Mouse (Mus musculus): Measurements from ENCODE around the gene Vash1.

Vash1 gene

DNA sequence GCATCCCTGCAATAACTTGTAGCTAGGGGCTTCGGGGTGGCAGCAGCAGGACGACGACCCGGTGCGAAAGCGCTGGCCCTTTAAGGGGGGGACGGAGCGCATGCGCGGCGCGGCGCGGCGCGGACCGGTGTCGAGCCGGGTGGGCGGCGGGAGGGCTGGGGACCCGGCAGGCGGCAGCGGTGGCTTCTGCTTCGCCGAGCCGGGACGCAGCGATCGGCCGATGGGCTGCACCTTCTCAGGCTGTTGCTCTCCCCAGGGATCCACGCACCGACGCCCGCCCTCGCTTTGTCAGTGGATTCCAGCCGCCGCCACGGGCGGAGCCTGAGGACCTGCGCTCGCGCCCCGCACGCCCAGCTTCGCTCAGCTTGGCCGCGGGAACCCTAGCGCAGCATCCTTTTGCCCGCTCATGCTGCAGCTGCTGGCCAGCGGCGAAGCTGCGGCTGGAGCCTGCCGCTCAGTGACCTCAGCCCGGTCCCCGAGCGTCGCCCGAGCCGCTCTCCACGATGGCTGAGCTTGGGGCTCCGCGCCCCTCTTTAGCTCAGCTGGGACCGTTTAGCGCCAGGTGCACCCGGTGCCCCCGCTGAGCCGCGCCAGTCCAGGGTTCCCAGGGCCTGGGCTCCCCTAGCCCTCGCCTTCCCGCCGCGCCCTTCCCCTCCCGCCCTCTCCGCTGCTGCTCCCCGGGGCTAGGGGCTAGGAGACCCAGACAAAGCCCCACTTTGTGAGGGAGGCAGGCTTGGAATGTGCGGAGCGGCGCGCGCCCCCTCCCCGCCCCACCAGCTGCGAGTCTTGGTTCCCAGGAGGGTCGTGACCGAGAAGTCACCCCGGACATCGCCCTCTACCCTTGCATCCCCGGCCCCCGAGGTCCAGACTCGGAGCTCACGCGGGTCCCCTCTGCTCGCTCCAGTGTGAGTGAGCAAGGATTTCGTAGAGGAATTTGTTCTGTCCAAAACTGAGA, at the start of gene Vash1:
Gene Vash1, plus strand, starts transcription at position 110 of the 955 bp plus-strand sequence.
- peak; percentile 66 for DNase-seq (ENCODE audit: low read depth, low spot score)

GRCm38 (mm10) chr12:86628783-86629172, 49.7 kb upstream of the Vash1 start:
- DNase-seq (ENCODE audit: low read depth, low spot score): no peak

GRCm38 (mm10) chr12:86641763-86642162, 36.7 kb upstream of the Vash1 start:
- DNase-seq (ENCODE audit: low read depth, low spot score): peak; percentile 46

- DNase-seq (ENCODE audit: low read depth, low spot score): no peak
These were observed 33.8 kb upstream of the Vash1 start for GRCm38 (mm10) chr12:86644512-86645273.

GRCm38 (mm10) chr12:86645494-86645893, 33.0 kb upstream of the Vash1 start:
- no peak for DNase-seq (ENCODE audit: low read depth, low spot score)

GRCm38 (mm10) chr12:86646831-86647230, 31.7 kb upstream of the Vash1 start:
- DNase-seq (ENCODE audit: low read depth, low spot score): no peak

DNA sequence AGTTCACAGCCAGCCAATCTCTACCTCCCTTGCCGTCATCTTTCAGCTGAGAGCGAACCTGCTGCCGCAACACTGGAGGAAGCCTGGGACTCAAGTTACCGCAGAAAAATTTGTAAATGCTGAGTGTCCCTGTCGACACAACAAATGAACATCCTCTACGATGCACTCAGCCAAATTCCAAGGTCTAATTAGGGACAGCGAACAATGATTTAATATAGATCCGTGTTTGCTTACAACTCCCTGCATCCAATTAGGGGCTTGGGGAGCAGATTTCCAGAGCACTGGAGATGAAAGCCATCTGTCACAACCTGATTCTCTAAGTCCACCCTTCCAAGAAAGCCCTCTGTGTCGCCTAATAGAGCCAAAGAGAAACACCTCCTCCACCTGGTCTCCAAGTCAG, 31.2 kb upstream of the Vash1 start:
- DNase-seq (ENCODE audit: low read depth, low spot score): no peak

DNA sequence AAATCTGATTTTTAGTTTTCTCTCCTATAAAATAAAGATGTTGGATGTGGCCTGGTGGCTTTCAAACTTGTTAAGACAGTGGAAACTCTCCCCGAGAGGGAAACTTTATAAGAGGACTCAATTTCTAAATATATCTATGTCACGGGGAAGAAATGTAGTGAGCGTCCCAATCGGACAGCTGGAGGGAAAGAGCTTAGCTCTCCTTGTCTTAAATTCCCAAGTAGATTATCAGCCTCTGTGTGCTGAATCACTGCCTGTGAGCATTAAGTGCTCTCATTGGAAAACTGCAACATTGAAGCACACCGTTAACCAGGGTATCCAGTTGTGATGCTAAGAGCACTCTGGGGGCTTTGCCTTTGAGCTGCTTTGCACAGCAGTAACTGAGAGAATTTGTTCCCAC, 30.8 kb upstream of the Vash1 start:
- DNase-seq (ENCODE audit: low read depth, low spot score): no peak

GRCm38 (mm10) chr12:86648489-86648888, 30.0 kb upstream of the Vash1 start:
- DNase-seq (ENCODE audit: low read depth, low spot score): no peak

GRCm38 (mm10) chr12:86651301-86651860, 27.1 kb upstream of the Vash1 start:
- no peak for DNase-seq (ENCODE audit: low read depth, low spot score)

DNA sequence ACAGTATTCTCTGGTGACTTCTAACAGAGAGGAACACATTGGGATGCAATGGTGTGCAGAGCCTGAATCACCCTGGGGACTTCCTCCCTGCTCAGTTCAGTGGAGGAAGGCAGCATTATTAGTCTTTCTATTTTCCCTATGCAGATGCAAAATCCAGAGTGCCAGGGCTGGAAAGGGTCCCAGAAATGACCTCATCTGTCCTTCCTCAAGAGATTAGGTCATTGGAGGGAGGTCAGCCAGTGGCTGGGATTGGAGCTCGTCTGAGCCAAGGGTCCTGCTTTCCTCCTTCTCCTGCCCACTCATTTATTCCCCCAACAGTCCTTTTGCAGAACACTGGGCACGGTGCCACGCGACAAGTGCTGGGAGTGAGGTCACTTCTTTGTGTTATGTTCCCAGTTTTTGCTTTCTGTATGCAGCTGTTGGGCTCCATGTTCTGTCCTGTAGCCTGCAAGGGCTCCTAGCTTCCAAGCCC, 25.9 kb upstream of the Vash1 start:
- DNase-seq (ENCODE audit: low read depth, low spot score): no peak

- DNase-seq (ENCODE audit: low read depth, low spot score): no peak
These were observed 19.0 kb upstream of the Vash1 start for GRCm38 (mm10) chr12:86659447-86659968.

DNA sequence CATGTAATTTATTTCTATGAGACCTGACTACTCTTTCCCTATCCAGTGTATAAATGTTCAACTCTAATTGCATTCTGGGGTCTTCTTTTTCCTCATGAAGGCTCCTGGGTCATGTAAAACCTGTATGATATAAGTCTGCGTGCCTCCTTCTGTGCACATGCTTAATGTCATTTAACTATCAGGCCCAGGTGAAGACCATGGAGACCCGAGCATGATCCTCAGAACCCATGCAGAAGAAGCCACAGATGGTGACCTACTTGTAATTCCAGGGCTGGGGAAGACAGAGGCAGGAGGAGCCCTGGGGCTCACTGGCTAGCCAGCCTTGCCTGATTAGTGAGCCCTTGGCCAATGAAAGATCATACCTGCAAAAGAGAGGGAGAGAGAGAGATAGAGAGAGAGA, 18.0 kb upstream of the Vash1 start:
- DNase-seq (ENCODE audit: low read depth, low spot score): no peak

DNA sequence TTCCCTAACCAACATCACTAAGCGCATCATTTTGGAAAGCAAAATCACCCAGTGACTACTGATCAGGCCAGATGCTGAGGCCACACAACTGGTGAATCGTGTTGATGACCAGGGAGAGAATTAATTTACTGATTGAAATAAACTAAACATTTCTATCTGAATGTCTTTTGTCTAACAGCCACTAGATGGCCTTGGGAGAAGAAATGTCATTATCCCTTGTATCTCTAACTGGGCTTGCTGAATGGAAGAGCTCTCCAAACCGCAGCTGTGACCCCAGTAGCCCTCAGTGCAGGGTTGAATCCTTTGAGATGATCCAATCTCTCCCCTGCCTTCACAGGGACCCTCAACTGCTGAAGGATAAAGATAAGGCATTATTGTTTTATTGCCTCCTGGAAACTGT, 12.8 kb upstream of the Vash1 start:
- no peak for DNase-seq (ENCODE audit: low read depth, low spot score)

DNA sequence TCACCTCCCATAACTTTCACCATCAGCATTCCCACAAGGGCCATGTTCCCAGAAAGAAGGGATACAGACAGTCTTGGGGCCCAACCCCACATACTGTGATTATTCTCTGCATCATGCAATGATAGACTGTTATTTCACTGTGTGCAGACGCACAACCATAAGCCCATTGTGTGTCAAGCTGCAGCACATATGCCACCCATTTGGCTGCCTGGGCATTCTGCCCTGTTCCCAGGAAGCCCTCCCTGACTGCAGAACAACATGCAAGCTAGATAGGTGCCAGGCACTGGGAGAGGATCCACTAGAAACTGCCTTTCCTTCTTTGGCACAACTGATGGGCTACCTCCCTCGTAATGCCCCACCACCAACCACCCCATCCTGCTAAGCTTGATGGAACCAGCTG, 10.1 kb upstream of the Vash1 start:
- DNase-seq (ENCODE audit: low read depth, low spot score): no peak

DNA sequence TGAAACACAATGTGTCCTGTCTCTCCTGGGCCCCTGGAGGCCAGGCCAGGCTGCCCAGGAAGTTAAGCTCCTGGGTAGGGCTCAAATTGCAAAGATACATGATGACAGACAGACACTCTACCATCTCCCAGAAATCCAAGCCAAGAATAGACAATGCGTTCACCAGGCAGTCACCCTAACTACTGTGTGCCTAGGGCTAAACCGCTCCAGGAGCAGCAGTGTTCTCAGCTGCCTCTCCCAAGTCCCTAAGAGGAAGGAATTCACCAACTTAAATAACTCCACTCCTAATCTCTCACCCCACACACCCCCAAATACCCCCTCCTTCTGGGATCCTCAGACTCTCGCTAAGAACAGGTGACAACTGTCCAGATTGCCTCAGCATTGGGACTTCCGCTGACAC, 6.4 kb upstream of the Vash1 start:
- no peak for DNase-seq (ENCODE audit: low read depth, low spot score)

- DNase-seq (ENCODE audit: low read depth, low spot score): no peak
These were observed 6.0 kb upstream of the Vash1 start for GRCm38 (mm10) chr12:86672507-86672906.

DNA sequence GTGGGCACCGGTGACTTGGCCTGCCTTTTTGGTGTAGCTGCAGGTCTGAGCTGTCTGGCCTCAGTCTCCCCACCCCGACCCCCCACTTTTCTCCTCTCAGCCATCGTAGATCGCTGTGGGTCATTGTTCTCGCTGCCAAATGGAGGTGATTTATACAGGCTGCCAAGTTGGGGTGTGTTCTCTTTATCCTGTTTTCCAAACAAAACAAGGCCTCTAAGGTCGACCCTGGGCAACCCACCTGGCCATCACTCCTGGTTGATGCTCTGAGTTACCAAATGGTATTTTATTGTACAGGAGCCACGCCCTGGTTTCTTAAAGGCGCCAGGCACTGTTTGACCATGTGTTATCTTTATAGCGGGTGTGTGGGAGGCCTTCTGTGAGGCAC, 1.0 kb downstream of the Vash1 start:
- no peak for DNase-seq (ENCODE audit: low read depth, low spot score)

DNA sequence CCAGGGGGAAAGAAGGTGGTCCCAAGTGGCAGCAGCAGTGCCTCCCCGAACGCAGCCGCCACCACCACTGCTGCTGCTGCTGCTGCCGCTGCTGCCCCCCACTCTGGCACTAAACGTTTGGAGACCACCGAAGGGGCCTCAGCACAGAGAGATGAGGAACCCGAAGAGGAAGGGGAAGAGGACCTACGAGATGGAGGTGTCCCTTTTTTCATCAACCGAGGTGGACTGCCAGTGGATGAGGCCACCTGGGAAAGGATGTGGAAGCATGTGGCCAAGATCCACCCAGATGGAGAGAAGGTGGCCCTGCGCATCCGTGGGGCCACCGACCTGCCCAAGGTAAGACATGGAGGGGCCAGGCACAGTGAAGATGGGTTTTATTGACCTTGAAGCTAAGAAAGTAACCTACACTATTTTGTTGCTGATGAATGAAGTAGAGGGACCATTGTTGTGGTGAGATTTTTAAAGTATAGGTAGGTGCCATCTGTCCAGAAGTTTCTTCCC, 1.5 kb downstream of the Vash1 start:
- DNase-seq (ENCODE audit: low read depth, low spot score): no peak

DNA sequence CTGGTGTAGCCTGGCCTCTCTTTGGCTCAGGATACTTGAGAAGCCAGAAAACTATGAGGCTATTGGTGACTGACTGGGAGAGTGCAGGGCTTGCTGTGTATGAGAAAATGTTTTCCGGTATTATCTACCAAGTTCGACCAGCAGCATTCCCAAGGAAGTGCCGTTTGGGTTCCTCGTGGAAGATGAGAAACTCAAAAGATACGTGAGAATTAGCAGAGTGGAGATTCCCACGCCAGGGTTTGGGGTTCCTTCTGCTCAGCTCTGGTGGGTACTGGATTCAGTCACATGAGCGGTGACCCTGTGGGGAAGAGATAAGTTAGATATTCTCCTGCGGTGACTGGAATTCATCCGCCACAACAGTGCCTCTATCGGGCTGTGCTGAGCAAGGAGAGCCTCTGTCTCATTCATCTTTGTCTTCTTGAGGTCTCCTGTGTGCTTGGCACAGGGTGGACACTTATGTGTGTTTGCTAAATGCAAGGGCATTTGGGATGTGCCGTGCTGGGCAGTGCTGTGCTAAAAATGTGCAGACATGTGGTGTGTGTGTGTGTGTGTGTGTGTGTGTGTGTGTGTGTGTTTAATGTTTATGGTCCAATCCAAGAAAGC, 2.2 kb downstream of the Vash1 start:
- no peak for DNase-seq (ENCODE audit: low read depth, low spot score)

GRCm38 (mm10) chr12:86681626-86682025, 3.1 kb downstream of the Vash1 start:
- DNase-seq (ENCODE audit: low read depth, low spot score): no peak
